Mouse (Mus musculus) right cerebral cortex, adult 2 months (tissue): ENCODE results near the gene Npr3.

Experiments
- DNase-seq, 2 experiments: peaks; one replicate each; pipeline ENCODE4 v3.0.0; 2021 to 2022; ENCODE audit warnings: low spot score in 2 of 2

The Npr3 gene

GRCm38 (mm10) chr15:11906571-11907531 lies at the start of gene Npr3:
TSS of gene Npr3 (minus strand) at chr15:11907287.
- DNase-seq = peak; percentile 66 to 71

- DNase-seq = no peak
Observed at GRCm38 (mm10) chr15:11956129-11956528, 49.0 kb upstream of the Npr3 start.

GRCm38 (mm10) chr15:11954190-11954589 lies 47.1 kb upstream of the Npr3 start:
- no peak for DNase-seq

GRCm38 (mm10) chr15:11952159-11952558 lies 45.1 kb upstream of the Npr3 start:
- DNase-seq = no peak

DNA sequence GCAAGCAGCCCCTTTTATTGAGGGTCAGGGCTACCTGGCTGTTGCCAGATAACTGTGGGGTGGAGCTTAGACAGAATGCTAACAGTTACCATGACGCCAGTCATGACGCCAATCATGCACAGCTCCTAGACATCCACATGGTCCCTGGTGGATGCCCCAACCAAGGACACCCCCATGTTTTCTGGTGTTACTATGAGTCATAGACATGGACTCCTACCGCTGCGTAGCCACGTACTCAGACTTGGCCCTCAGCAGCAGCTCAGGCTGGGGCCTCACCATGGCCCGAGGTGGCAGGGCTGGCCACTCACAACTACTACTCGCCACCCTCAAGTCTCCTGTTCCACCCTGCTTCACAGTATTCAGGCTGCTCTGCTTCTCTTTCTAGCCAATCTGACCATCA lies 44.1 kb upstream of the Npr3 start:
- no peak for DNase-seq

GRCm38 (mm10) chr15:11950144-11950543 lies 43.1 kb upstream of the Npr3 start:
- no peak for DNase-seq

GRCm38 (mm10) chr15:11949490-11949889 lies 42.4 kb upstream of the Npr3 start:
- DNase-seq = no peak

DNA sequence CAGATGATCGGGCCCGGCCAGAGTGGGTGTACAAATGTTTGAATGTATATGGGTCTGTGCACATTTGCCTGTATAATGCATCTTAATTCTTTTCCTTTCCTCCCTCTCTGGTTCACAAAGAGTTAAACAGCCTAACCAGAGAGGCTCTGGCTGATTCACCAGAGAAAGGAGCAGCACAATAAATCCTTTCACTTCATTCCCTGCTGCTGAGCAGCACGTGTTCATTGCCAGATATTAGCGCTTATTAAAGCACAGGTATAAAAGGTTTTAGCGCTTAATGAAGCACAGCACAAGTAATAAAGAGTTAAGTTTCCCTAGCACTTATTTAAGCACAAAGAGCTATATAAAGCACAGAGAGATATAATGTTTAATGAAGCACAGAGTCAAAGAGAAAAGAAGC lies 33.8 kb upstream of the Npr3 start:
- DNase-seq = no peak

- DNase-seq = no peak
Observed at GRCm38 (mm10) chr15:11927742-11928141, 20.7 kb upstream of the Npr3 start.

DNA sequence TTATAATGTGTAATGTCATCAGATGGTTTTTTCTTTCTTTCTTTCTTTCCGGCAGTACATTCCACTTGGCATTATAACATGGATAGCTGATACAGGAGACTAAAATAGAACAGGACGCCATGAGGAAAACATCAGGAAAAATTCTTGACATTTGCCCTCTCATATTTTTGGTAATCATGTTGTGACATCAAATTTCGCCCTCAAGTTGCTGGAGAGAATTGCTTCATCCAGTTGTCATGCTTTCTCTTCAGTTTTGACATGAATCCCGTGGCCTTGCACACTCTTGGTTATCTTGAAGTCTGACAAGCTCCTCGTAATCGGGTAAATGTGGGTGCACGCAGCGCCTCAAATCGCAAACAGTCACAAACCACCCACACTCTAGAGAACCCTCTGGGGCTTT lies 7.0 kb upstream of the Npr3 start:
- no peak for DNase-seq

DNA sequence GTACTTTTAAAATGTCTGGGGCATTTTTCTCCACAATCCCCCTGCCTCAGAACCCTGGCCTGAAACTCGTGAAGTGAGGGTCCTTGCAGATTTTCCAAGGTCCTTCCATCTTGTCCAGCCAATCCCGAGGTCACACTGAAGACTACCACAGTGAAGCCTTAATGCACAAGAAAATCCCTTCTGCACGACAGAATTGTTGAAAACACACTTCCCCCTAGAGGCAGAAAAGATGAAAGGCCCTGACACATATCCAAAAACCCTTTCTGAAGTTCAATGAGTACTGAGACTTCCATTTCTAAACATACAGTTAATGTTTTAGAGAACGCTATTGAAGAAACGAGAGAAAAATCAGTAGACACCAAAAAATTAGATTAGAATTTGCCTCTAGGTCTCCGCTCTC lies 2.8 kb upstream of the Npr3 start:
- DNase-seq = no peak

DNA sequence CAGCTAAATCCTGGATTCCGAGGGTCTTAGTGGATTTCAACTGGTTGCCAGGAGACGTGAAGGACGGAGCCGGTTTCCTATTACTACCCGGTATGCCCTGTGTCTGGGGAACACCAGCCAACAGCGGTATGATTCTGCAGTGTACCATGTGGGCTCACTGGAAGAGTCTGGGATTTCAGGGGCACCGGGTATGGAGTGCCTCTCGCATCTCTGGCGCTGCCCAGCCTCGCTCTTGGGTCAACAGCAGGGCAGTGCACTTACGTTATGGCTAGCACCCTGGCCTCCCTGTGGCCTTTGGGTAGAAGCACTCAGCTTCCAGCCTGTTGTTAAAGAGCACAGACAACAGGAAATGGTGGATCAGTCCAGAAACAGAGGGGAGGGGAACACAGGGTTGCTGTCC lies 1.1 kb upstream of the Npr3 start:
- DNase-seq = no peak

DNA sequence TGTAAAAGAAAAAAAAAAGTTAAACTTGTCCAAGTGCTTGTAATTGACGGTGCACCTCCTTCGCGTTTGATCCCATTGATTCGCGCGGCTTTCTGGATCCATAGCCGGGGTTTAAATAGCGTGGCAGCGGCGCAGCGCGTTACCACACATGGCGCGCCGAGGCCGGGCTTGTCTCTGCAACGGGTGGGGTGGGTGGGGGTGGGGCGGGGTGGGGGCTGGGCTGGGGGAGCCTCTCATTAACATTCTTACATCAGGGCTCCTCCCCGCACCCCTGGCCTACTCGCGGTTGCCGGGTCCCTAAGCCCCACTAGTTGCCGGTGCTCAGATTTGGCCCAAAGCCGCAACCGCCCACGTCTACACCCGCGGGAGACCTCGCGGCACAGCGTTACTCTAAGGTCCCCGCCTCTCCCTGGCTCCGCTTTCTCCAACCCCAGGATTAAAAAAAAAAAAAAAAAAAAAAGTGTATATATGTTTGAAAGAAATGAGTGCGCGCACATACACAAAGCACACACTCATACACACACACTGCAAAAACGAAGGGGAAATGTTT lies 991 bp downstream of the Npr3 start:
- peak; percentile 36 to 43 for DNase-seq

- DNase-seq = peak; percentile 32 to 60
Observed at GRCm38 (mm10) chr15:11904848-11905672, 2.0 kb downstream of the Npr3 start.

- DNase-seq = peak; percentile 35 to 40
Observed at GRCm38 (mm10) chr15:11904043-11904847, 2.8 kb downstream of the Npr3 start.

DNA sequence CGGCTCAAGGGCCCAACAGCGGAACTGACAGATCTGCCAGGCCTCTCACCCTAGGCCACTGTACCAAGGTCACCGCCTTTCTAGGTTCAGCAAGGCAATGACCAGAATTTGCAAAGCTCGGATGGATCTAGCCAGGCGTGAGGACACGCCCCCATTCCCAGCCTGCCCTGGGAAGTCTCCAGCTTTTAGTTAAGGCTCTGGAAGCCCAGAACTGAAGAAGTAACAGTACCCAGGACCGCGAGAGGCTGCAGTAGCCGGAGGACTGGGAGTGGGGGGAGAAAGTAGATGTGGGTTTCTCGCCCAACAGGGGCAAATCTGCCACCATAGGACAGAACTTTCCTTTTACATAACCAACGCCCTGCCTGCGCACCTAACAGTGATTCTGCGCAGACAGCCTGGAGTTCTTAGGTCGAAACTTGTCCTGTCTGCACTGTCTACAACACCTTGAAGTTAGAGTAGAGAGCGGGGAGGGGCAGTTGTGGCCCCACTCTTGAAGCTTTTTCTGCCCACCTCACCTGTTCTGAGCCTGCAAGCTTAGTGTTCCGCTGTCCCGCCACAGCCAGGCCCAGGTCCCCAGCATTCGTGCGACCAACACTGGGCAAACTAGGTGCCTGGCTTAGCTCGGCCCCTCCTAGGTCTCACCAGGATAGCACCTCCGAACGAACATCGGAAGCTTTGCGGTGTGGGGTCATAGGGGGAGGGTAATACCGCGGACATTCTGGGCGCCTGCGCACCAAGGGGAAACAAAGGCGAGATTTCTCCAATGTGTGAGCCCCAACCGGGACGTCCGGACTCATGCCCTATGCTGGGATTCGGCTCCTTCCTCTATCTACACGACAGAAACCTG lies 3.7 kb downstream of the Npr3 start:
- DNase-seq = no peak

DNA sequence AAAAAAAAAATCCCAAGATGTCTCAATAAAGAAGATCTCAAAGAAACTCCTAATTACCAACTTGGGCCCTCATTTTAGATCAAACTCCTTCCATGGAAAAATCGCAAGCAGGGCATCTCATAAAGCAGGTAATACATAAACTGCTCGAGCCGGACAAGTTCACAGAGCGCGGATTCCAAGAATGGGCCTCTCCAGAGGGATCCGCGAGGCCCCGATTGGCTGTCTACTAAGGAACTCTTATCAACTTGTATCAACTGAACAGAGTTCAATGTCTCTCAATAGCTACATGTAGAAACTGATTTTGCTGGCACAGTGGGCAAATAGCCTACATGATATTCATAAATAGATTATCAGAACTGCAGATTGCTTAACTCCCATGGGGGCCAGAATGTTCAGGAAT lies 9.5 kb downstream of the Npr3 start:
- no peak for DNase-seq

GRCm38 (mm10) chr15:11897162-11897561 lies 9.9 kb downstream of the Npr3 start:
- DNase-seq = no peak

DNA sequence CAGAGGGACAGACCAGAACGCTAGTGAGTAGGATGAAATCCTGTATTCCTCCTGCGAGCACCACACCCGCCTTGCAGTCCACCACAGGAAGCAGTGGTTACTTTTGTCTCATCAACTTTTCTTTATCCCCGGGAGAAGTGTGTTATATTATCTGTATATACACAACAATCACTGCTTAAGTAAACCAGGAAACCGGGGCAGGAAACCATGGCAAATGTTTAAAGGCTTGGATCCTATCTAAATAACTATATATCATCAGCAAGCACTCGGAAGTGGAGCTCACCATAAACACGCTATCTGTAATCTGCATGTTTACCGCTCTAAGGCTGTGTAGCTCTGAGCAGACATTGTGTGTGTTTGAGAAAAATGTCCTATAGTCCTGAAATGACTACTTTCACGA lies 13.1 kb downstream of the Npr3 start:
- DNase-seq = no peak

DNA sequence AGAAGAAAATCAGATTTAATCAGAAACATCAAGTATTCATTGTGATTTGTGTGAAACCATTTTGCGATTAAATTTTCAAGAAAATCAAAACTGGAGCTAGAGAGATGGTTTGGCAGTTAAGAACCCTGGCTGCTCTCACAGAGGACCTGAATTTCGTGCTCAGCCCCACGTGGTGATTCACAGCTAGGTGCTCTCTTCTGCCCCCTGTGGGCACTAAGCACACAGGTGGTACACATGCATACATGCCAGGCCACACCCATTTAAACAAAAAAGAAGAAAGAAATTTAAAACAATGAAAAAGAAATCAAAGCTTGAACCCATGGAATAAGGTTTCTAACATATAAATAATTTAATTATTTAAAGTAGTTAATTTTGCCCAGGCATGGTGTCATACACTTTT lies 15.7 kb downstream of the Npr3 start:
- DNase-seq = no peak
